Mouse (Mus musculus): ENCODE measurements around the gene Gm20521.

Gene Gm20521

GRCm38 (mm10) chr14:54892200-54892599 is 9.0 kb downstream of the Gm20521 start, which contains the start of gene Pabpn1:
Gene Pabpn1, plus strand, starts transcription at chr14:54892500.
- no peak for DNase-seq (ENCODE audit: extremely low read depth, low read depth)

- peak; percentile 99 for DNase-seq (ENCODE audit: extremely low read depth, low read depth)
Observed at GRCm38 (mm10) chr14:54893651-54894181, 10.5 kb downstream of the Gm20521 start.

- no peak for DNase-seq (ENCODE audit: extremely low read depth, low read depth)
Observed at GRCm38 (mm10) chr14:54894296-54895151, 11.3 kb downstream of the Gm20521 start.

- no peak for DNase-seq (ENCODE audit: extremely low read depth, low read depth)
Observed at GRCm38 (mm10) chr14:54897445-54897844, 14.2 kb downstream of the Gm20521 start.

GRCm38 (mm10) chr14:54900383-54900782 is 17.1 kb downstream of the Gm20521 start:
- peak; percentile 71 for DNase-seq (ENCODE audit: extremely low read depth, low read depth)

GRCm38 (mm10) chr14:54903641-54904040 is 20.4 kb downstream of the Gm20521 start:
- DNase-seq (ENCODE audit: extremely low read depth, low read depth): no peak

- no peak for DNase-seq (ENCODE audit: extremely low read depth, low read depth)
Observed at GRCm38 (mm10) chr14:54908682-54909081, 25.4 kb downstream of the Gm20521 start.

GRCm38 (mm10) chr14:54912109-54912850 is 29.0 kb downstream of the Gm20521 start:
- no peak for DNase-seq (ENCODE audit: extremely low read depth, low read depth)

- DNase-seq (ENCODE audit: extremely low read depth, low read depth): no peak
Observed at GRCm38 (mm10) chr14:54912886-54913285, 29.6 kb downstream of the Gm20521 start, which contains the start of gene Slc22a17. Gene Slc22a17, minus strand, starts transcription at chr14:54913132.

GRCm38 (mm10) chr14:54913343-54913742 is 30.1 kb downstream of the Gm20521 start:
- no peak for DNase-seq (ENCODE audit: extremely low read depth, low read depth)

GRCm38 (mm10) chr14:54920076-54920685 is 36.9 kb downstream of the Gm20521 start:
- no peak for DNase-seq (ENCODE audit: extremely low read depth, low read depth)

GRCm38 (mm10) chr14:54924641-54925348 is 41.6 kb downstream of the Gm20521 start:
- peak; percentile 17 for DNase-seq (ENCODE audit: extremely low read depth, low read depth)

GRCm38 (mm10) chr14:54925349-54926342 is 42.4 kb downstream of the Gm20521 start, which contains the start of gene Efs:
Gene Efs, minus strand, starts transcription at chr14:54926126.
- DNase-seq (ENCODE audit: extremely low read depth, low read depth): no peak

GRCm38 (mm10) chr14:54926401-54927158 is 43.3 kb downstream of the Gm20521 start:
- no peak for DNase-seq (ENCODE audit: extremely low read depth, low read depth)

GRCm38 (mm10) chr14:54927296-54927695 is 44.1 kb downstream of the Gm20521 start:
- no peak for DNase-seq (ENCODE audit: extremely low read depth, low read depth)

- no peak for DNase-seq (ENCODE audit: extremely low read depth, low read depth)
Observed at GRCm38 (mm10) chr14:54929801-54930200, 46.6 kb downstream of the Gm20521 start.

GRCm38 (mm10) chr14:54930431-54930830 is 47.2 kb downstream of the Gm20521 start:
- DNase-seq (ENCODE audit: extremely low read depth, low read depth): no peak

- DNase-seq (ENCODE audit: extremely low read depth, low read depth): no peak
Observed at GRCm38 (mm10) chr14:54932645-54933150, 49.5 kb downstream of the Gm20521 start, which contains the start of gene Il25. Gene Il25, plus strand, starts transcription at chr14:54932695.
